ENCODE assay signal across 9 mouse cellular contexts in genomic region chr15:92190000-92190399, GRCm38 (mm10).
DNase-seq lines count a peak whose midpoint lies in the region; ATAC-seq lines count a peak whose summit lies in the region.
"Had no signal": no experiment of that assay in that cellular context is flagged by ENCODE, and none has a peak within 500 bp of the region (broad histone marks: within the 10 kb centered on the region; RNA-seq: fewer than 3 reads in every experiment).

No protein-coding gene starts in this region.

- no peak overlapping the region for H3K4me3 ChIP-seq in heart, embryonic 11.5 days (ENCODE audit: low read depth, low read length)
- H3K4me3 ChIP-seq: forebrain, embryonic 12.5 days had no signal

- no peaks in the 10 kb centered on the region for H3K36me3 ChIP-seq in heart, embryonic 11.5 days (ENCODE audit: control insufficient read depth, insufficient read depth, low read length)
- H3K36me3 ChIP-seq: forebrain, embryonic 12.5 days had no signal

- H3K27me3 ChIP-seq in heart, embryonic 11.5 days (ENCODE audit: control insufficient read depth, insufficient read depth, low read length): no peaks in the 10 kb centered on the region
- H3K27me3 ChIP-seq: forebrain, embryonic 12.5 days had no signal

- DNase-seq in heart, adult 18-20 months: peak; percentile 42 to 43
- DNase-seq in adrenal gland, adult 8-10 months: peak; percentile 48
- DNase-seq in forelimb bud, embryonic 11.5 days (ENCODE audit: low read depth, low spot score): peak; percentile 18
- DNase-seq in lung, postnatal 10 days: peak; percentile 61
- no peak for DNase-seq in frontal cortex, postnatal 14 days (ENCODE audit: low spot score in 2 of 2)
- no peak for DNase-seq in right cerebral cortex, postnatal 25 days
- no peak for DNase-seq in thymus, postnatal 0 days (ENCODE audit: low spot score)

- no peaks in the 10 kb centered on the region for H3K9me3 ChIP-seq in heart, embryonic 11.5 days (replicated peaks; ENCODE audit: control insufficient read depth, low read length)
- H3K9me3 ChIP-seq: forebrain, embryonic 12.5 days had no signal

- no peaks in the 10 kb centered on the region for H3K4me1 ChIP-seq in heart, embryonic 11.5 days (ENCODE audit: control insufficient read depth, insufficient read depth, low read length)
- H3K4me1 ChIP-seq: forebrain, embryonic 12.5 days had no signal

- H3K9ac ChIP-seq in heart, embryonic 11.5 days (ENCODE audit: low read depth, low read length): no peak overlapping the region
- H3K9ac ChIP-seq: forebrain, embryonic 12.5 days had no signal

- no peak for ATAC-seq in heart, embryonic 11.5 days (replicated peaks; ENCODE audit: insufficient number of reproducible peaks, low FRiP score, low TSS enrichment)

- H3K27ac ChIP-seq in heart, embryonic 11.5 days (ENCODE audit: low read depth, low read length): no peak overlapping the region
- H3K27ac ChIP-seq: forebrain, embryonic 12.5 days had no signal

- WGBS in heart, embryonic 11.5 days (ENCODE audit: insufficient replicate concordance): 62% methylated on average over 2 of the region's 2 CpGs

- no peak overlapping the region for H3K4me2 ChIP-seq in heart, embryonic 11.5 days
- H3K4me2 ChIP-seq: forebrain, embryonic 12.5 days had no signal

Comparison
In these comparisons a context has a peak if more than half of its experiments do, and no peak if none do; other contexts are left out.
1. DNase-seq: peak in heart, adult 18-20 months (2 of 2), adrenal gland, adult 8-10 months (single experiment), forelimb bud, embryonic 11.5 days (single experiment) and lung, postnatal 10 days (single experiment); none in frontal cortex, postnatal 14 days (0 of 2), right cerebral cortex, postnatal 25 days (single experiment) and thymus, postnatal 0 days (single experiment).